Mouse (Mus musculus) limb, embryonic 11.5 days (tissue): ENCODE measurements around the gene Peli2. TPM values are rescaled to one million over a fixed set of nuclear protein-coding genes. Genes with fewer than 3 reads are reported as not detected.

Experiments
- ATAC-seq: fragments of 200-750 bp; cut with Nextera tagmentation; 2 replicates; pipeline ENCODE4 v1.8.0; 2017; ENCODE audit warnings: low read depth; ENCODE audit not compliant: insufficient number of reproducible peaks, low FRiP score, low TSS enrichment
- DNase-seq: peaks from one replicate; pipeline ENCODE4 v3.0.0-alpha.2; 2015; ENCODE audit warnings: low spot score
- H3K27ac ChIP-seq: fragments of 300-500 bp; sonication (generic); replicated peaks from 2 replicates; pipeline ENCODE4 v1.5.1; 2014; ENCODE audit warnings: low read depth, mild to moderate bottlenecking, low read length
- H3K27me3 ChIP-seq: fragments of 300-500 bp; sonication (generic); 2 replicates; pipeline ENCODE4 v1.6.1; 2014; ENCODE audit warnings: mild to moderate bottlenecking, low read length, mixed read lengths; ENCODE audit not compliant: control insufficient read depth, insufficient read depth
- H3K36me3 ChIP-seq: fragments of 300-500 bp; sonication (generic); 2 replicates; pipeline ENCODE4 v1.6.1; 2014; ENCODE audit warnings: mild to moderate bottlenecking, low read length, moderate library complexity, mixed read lengths; ENCODE audit not compliant: control insufficient read depth, insufficient read depth
- H3K4me1 ChIP-seq: fragments of 300-500 bp; sonication (generic); 2 replicates; pipeline ENCODE4 v1.6.1; 2014; ENCODE audit warnings: low read length, mixed read lengths; ENCODE audit not compliant: control insufficient read depth, insufficient read depth
- H3K4me2 ChIP-seq: fragments of 300-500 bp; sonication (generic); 2 replicates; pipeline ENCODE4 v1.6.1; 2014; ENCODE audit warnings: low read depth, mild to moderate bottlenecking, moderate library complexity; ENCODE audit not compliant: severe bottlenecking
- H3K4me3 ChIP-seq: fragments of 300-500 bp; sonication (generic); 2 replicates; pipeline ENCODE4 v1.5.1; 2014; ENCODE audit warnings: low read depth, low read length
- H3K9ac ChIP-seq: fragments of 300-500 bp; sonication (generic); 2 replicates; pipeline ENCODE4 v1.6.1; 2014; ENCODE audit warnings: mild to moderate bottlenecking, low read length
- H3K9me3 ChIP-seq: fragments of 300-500 bp; sonication (generic); 2 replicates; pipeline ENCODE4 v1.6.1; 2016; ENCODE audit warnings: low read length; ENCODE audit not compliant: control insufficient read depth
- WGBS: fragments of 180-500 bp; shearing (Covaris S2); extraction: QIAGEN DNeasy Blood & Tissue Kit; methylation state at CpG from one replicate; pipeline ENCODE4 v1.1.7; 2014; 5-methylcytosine and 5-hydroxymethylcytosine counted together
- polyA plus RNA-seq: library from polyadenylated mRNA; unstranded; fragments of >200 nt; fragmentation: Nextera tagmentation; extraction: Ambion mirVana; gene quantifications from 2 replicates; pipeline ENCODE4 v1.2.1, GENCODE M21; 2014

Peli2 gene
- polyA plus RNA-seq, 1 experiment from 2014 or later, result 8.9 TPM

DNA sequence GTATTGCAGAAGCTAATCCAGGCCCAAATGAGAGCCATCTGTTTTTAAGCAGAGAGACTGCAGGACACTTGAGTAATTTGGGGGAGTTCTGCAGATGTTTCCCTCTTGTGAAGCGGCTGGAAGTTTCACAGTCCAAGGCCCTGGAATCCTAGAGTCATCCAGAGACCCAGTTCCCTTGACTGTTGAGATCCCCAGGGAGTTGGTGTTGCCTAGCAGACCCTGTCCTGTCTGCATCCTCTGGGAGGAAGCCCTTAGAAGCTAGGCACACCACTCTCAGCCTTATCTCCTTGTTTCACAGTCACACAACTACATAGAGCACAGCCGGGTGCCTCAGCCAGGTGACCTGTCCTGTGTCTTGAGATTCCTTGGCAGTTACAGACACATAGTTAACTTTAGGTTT is 30.9 kb downstream of the Peli2 start:
- Histone ChIP-seq H3K27me3 (no peaks in the 10 kb centered on the region), H3K36me3 (no peaks in the 10 kb centered on the region), H3K9me3 (no peaks in the 10 kb centered on the region), H3K4me3 (no peak overlapping the region), H3K4me1 (peaks cover 3% of the 10 kb centered on the region; the same call in 1 of the 2 replicates), H3K9ac (no peak overlapping the region), H3K27ac (no peak overlapping the region), H3K4me2 (no peak overlapping the region)
- DNase-seq (no peak), ATAC-seq (no peak)
- WGBS, result 54% methylated on average over 2 of the region's 2 CpGs

DNA sequence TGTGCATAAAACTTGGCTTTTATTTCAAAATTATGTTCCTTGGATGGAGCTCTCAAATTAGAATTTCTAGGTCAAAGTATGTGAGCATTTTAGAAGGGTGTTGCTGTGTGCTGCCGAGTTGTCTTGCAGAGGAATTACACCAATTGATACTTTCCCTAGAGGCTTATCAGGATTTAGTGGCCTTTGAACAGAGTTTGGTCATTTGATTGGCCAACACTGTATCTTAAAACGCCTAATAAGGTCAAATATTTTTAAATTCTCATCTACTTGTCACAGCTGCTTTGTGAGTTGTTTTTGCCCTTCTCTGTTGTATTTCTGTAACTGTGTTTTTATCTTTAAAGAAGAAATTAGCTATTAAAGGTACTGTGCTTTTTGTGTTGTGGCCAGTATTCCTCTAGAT is 32.4 kb downstream of the Peli2 start:
- Histone ChIP-seq H3K36me3 (no peaks in the 10 kb centered on the region), H3K27ac (no peak overlapping the region), H3K27me3 (no peaks in the 10 kb centered on the region), H3K9ac (no peak overlapping the region), H3K4me1 (peaks cover 3% of the 10 kb centered on the region; the same call in 1 of the 2 replicates), H3K9me3 (no peaks in the 10 kb centered on the region; the same call in 1 of the 2 replicates), H3K4me2 (no peak overlapping the region), H3K4me3 (no peak overlapping the region)
- DNase-seq, result no peak
- ATAC-seq, result no peak
- 85% methylated on average over 2 of the region's 2 CpGs for WGBS

DNA sequence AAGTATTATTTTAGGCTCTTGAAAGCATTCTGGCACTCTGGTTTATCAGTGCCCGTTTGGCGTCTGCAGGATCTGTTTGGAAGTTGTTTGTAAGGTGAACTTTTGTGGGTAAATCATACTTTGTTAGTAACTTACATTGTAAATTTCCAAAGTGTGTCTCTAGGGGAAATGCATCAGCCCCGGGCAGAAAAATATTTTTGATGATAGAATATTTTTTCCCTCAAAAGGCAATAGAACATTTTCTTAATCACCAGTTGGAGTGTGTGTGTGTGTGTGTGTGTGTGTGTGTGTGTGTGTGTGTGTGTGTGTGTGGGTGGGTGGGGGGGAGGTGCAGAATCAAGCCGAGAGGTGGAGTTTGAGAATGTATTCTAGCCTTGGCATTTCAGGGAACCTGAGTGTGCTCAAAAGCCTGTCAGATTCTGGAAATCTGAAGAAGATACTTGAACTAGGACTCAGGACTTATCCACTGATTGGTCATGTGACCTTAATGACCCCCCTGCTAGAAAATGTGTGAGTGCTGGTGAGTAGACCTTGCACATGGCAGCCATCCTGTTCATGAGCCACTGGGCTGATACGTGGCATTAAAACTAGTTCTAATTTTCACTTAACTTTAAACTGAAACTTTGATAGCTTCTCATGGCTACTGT is 33.4 kb downstream of the Peli2 start:
- Histone ChIP-seq H3K4me3 (no peak overlapping the region), H3K27me3 (no peaks in the 10 kb centered on the region), H3K4me2 (no peak overlapping the region), H3K9ac (no peak overlapping the region), H3K36me3 (no peaks in the 10 kb centered on the region), H3K27ac (no peak overlapping the region), H3K4me1 (peaks cover 3% of the 10 kb centered on the region; the same call in 1 of the 2 replicates), H3K9me3 (no peaks in the 10 kb centered on the region; the same call in 1 of the 2 replicates)
- no peak for DNase-seq
- WGBS, result 86% methylated on average over 5 of the region's 5 CpGs
- ATAC-seq, result no peak

DNA sequence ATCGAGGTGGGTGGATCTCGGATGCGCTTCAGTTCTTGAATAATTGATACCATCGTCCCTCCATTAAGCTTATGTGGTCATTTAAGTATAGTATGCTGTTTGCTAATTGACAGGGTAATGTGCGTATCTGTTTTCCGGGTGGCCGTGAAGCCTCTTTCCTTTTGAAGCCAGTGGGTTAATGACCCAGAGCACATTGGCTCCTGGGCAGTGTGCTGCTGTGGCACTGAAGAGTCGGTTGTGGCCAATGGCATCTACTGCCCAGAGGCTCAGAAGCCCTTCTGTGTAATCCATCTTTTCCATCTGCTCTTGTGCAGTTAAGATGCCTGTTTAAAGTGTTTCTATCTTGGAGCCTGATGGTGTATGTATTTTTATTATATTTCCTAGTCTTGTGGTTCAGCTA is 34.0 kb downstream of the Peli2 start:
- no peaks in the 10 kb centered on the region for H3K27me3 ChIP-seq
- no peaks in the 10 kb centered on the region; the same call in 1 of the 2 replicates for H3K9me3 ChIP-seq
- no peak overlapping the region for H3K9ac ChIP-seq
- no peak for ATAC-seq
- no peak overlapping the region for H3K4me2 ChIP-seq
- no peak overlapping the region for H3K27ac ChIP-seq
- WGBS, result 67% methylated on average over 8 of the region's 8 CpGs
- DNase-seq, result no peak
- no peaks in the 10 kb centered on the region for H3K36me3 ChIP-seq
- H3K4me1 ChIP-seq, result peaks cover 3% of the 10 kb centered on the region; the same call in 1 of the 2 replicates
- H3K4me3 ChIP-seq, result no peak overlapping the region

DNA sequence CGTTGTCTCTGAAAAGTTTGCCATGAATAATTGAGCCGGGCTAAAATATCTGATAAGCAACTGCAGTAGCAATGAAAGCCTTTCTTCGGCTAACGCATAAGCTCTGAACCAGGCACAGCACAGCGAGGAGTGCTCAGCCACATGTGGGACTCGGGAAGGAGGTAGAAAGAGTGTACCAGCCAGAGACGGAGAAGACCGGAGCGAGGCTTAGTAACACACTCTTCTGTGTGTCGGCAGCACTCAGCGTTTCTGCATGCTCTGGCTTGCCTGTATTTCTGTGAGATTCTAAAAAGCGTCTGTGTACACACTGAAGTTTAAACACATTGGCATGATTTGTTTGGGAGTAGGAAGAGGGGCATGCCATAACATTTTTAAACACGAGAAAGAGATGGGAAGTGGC is 34.5 kb downstream of the Peli2 start:
- ATAC-seq (no peak), DNase-seq (no peak)
- Histone ChIP-seq H3K4me1 (peaks cover 3% of the 10 kb centered on the region; the same call in 1 of the 2 replicates), H3K36me3 (no peaks in the 10 kb centered on the region), H3K4me3 (no peak overlapping the region), H3K9me3 (no peaks in the 10 kb centered on the region; the same call in 1 of the 2 replicates), H3K27me3 (no peaks in the 10 kb centered on the region), H3K4me2 (no peak overlapping the region), H3K9ac (no peak overlapping the region), H3K27ac (no peak overlapping the region)
- 76% methylated on average over 13 of the region's 13 CpGs for WGBS

DNA sequence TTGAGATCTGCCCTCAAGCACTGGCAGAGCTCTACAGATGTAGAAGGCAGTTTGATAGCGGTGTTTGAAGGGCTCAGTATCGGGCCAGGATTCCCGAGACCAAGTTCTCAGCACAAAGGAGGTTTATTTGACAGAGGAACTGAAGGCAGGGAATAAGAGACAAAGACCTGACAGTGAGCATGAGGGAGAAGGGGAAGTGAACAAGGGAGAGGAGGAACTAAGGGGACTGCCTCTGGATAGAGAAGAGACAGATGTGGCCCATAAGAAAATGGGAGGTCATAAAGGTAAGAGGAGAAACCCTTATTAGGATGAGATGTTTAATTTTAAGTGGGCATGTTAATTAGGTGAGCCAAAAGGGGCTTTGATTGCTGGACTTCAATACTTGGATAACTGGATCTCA is 36.5 kb downstream of the Peli2 start:
- no peak overlapping the region for H3K27ac ChIP-seq
- H3K27me3 ChIP-seq, result no peaks in the 10 kb centered on the region
- H3K4me3 ChIP-seq, result no peak overlapping the region
- peaks cover 3% of the 10 kb centered on the region; the same call in 1 of the 2 replicates for H3K4me1 ChIP-seq
- H3K36me3 ChIP-seq, result no peaks in the 10 kb centered on the region
- no peak for DNase-seq
- 76% methylated on average over 3 of the region's 3 CpGs for WGBS
- no peaks in the 10 kb centered on the region; the same call in 1 of the 2 replicates for H3K9me3 ChIP-seq
- ATAC-seq, result no peak
- no peak overlapping the region for H3K4me2 ChIP-seq
- no peak overlapping the region for H3K9ac ChIP-seq

DNA sequence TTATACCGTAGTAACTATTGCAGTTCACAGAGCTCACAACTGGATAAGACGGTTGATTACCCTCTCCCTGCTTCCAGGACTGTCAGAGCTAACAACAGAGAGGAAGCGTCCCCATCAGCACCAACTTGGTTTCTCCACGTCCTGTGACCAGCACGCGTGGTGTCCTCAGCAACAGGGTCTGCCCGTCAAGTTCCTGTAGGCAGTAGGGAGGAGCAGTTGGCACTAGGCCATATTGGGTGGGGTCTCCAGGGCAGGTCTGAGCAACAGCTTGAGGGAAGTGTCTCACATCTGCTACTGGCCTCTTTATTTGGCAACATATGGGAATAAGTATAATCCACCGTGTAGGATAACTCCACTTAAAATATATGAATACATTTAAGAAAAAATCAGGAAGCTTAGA is 37.2 kb downstream of the Peli2 start:
- Histone ChIP-seq H3K36me3 (no peaks in the 10 kb centered on the region), H3K4me3 (no peak overlapping the region), H3K9me3 (no peaks in the 10 kb centered on the region; the same call in 1 of the 2 replicates), H3K27ac (no peak overlapping the region), H3K27me3 (no peaks in the 10 kb centered on the region), H3K4me2 (no peak overlapping the region), H3K9ac (no peak overlapping the region), H3K4me1 (peaks cover 3% of the 10 kb centered on the region; the same call in 1 of the 2 replicates)
- no peak for ATAC-seq
- 91% methylated on average over 8 of the region's 8 CpGs for WGBS
- DNase-seq, result no peak

DNA sequence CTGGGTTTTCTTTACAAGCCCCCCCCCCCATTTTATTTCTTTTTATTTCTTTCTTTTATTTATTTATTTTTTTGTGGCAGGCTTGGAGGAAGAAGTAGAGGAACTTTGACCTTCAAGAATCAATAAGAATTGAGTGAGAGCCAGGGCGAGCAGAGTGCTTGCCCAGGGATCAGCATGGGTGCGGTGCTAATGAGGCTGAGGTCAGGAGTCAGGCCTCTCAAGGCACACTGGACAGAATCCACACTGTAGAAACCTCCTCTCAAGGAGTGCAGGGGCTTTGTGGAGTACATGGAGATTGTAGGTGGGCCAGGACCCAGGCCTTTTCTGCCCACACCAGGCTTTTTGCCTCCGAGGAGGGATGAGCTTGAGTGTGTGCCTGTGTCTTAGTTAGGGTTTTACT is 38.8 kb downstream of the Peli2 start:
- Histone ChIP-seq H3K9ac (no peak overlapping the region), H3K27ac (no peak overlapping the region), H3K9me3 (no peaks in the 10 kb centered on the region; the same call in 1 of the 2 replicates), H3K27me3 (no peaks in the 10 kb centered on the region), H3K4me1 (peaks cover 3% of the 10 kb centered on the region; the same call in 1 of the 2 replicates), H3K4me3 (no peak overlapping the region), H3K36me3 (no peaks in the 10 kb centered on the region), H3K4me2 (no peak overlapping the region)
- no peak for ATAC-seq
- no peak for DNase-seq
- WGBS, result 57% methylated on average over 3 of the region's 3 CpGs
